Mouse (Mus musculus) limb, embryonic 14.5 days (tissue): ENCODE results near the gene Add2. TPM values are rescaled to one million over a fixed set of nuclear protein-coding genes. Genes with fewer than 3 reads are reported as not detected.

Experiments
- ATAC-seq: fragments of 200-750 bp; cut with Nextera tagmentation; 2 replicates; pipeline ENCODE4 v1.8.0; 2017; ENCODE audit warnings: low read depth, moderate number of reproducible peaks, moderate TSS enrichment; ENCODE audit not compliant: low FRiP score
- DNase-seq: peaks from one replicate; pipeline ENCODE4 v3.0.0-alpha.2; 2015; ENCODE audit warnings: low spot score
- H3K27ac ChIP-seq: fragments of 300-500 bp; sonication (generic); replicated peaks from 2 replicates; pipeline ENCODE4 v1.5.1; 2014; ENCODE audit warnings: low read depth, mild to moderate bottlenecking, low read length, moderate library complexity, mixed read lengths
- H3K27me3 ChIP-seq: fragments of 300-500 bp; sonication (generic); 2 replicates; pipeline ENCODE4 v1.6.1; 2014; ENCODE audit warnings: low read length, mixed read lengths; ENCODE audit not compliant: control insufficient read depth, insufficient read depth
- H3K36me3 ChIP-seq: fragments of 300-500 bp; sonication (generic); 2 replicates; pipeline ENCODE4 v1.6.1; 2014; ENCODE audit warnings: mild to moderate bottlenecking, low read length, moderate library complexity, mixed read lengths; ENCODE audit not compliant: control insufficient read depth, insufficient read depth
- H3K4me1 ChIP-seq: fragments of 300-500 bp; sonication (generic); 2 replicates; pipeline ENCODE4 v1.6.1; 2014; ENCODE audit warnings: antibody characterized with exemption, low read length, mixed read lengths; ENCODE audit not compliant: control insufficient read depth, insufficient read depth
- H3K4me2 ChIP-seq: fragments of 300-500 bp; sonication (generic); replicated peaks from 2 replicates; pipeline ENCODE4 v1.6.1; 2014; ENCODE audit warnings: low read depth, mild to moderate bottlenecking, low read length, moderate library complexity; ENCODE audit not compliant: severe bottlenecking
- H3K4me3 ChIP-seq: fragments of 300-500 bp; sonication (generic); replicated peaks from 2 replicates; pipeline ENCODE4 v1.5.1; 2014; ENCODE audit warnings: low read length
- H3K9ac ChIP-seq: fragments of 300-500 bp; sonication (generic); 2 replicates; pipeline ENCODE4 v1.6.1; 2014; ENCODE audit warnings: mild to moderate bottlenecking, low read depth, low read length, moderate library complexity; ENCODE audit not compliant: severe bottlenecking
- H3K9me3 ChIP-seq: fragments of 300-500 bp; sonication (generic); 2 replicates; pipeline ENCODE4 v1.6.1; 2016; ENCODE audit warnings: low read length; ENCODE audit not compliant: control insufficient read depth
- POLR2A ChIP-seq: fragments of 200-500 bp; IDR thresholded peaks from 2 replicates; pipeline ENCODE4 v1.8.0; 2012; ENCODE audit warnings: inconsistent platforms, mild to moderate bottlenecking, moderate library complexity, borderline replicate concordance; ENCODE audit not compliant: insufficient read depth, insufficient read length; ENCODE audit errors: extremely low read depth
- WGBS: fragments of 180-500 bp; shearing (Covaris S2); extraction: QIAGEN DNeasy Blood & Tissue Kit; methylation state at CpG from one replicate; pipeline ENCODE4 v1.1.7; 2014; 5-methylcytosine and 5-hydroxymethylcytosine counted together
- polyA plus RNA-seq, 2 experiments: library from polyadenylated mRNA; depleted of rRNA in 1 of 2; stranded (reverse) in 1 of 2; unstranded in 1 of 2; fragments of >200 nt; fragmentation: Nextera tagmentation in 1 of 2; extraction: Ambion mirVana in 1 of 2; gene quantifications; 2 replicates each; pipeline versions ENCODE4 v1.2.1 to v1.2.3; 2012 to 2014

The Add2 gene
- polyA plus RNA-seq, 2 experiments = 1.4 to 2.6 TPM

DNA sequence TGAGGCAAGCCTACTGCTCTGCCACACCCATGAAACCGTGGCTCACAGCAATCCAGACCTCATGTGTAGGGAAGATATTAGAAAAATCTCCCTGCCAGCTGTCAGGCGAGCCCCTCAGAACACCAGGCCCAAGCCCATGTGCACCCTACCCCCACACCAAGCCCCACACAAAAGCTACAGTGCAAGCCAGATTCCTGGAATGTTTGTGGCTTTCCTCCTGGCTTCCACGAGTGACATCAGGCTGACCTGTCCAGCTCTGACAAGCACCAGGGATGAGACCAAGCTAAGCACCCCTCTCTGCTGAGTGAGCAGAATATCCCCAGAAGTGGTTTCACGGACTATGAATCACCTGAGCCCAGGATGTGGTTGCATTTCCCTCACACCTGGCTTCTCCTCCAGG, 120.5 kb downstream of the Add2 start:
- no peaks in the 10 kb centered on the region for H3K27me3 ChIP-seq
- no peaks in the 10 kb centered on the region for H3K9me3 ChIP-seq
- H3K36me3 ChIP-seq = no peaks in the 10 kb centered on the region
- H3K4me3 ChIP-seq = no peak overlapping the region
- DNase-seq = no peak
- no peak overlapping the region for H3K27ac ChIP-seq
- no peak overlapping the region for H3K9ac ChIP-seq
- no peak for TF ChIP-seq POLR2A
- no peak for ATAC-seq
- H3K4me2 ChIP-seq = no peak overlapping the region
- no peaks in the 10 kb centered on the region for H3K4me1 ChIP-seq
- WGBS = 44% methylated on average over 4 of the region's 4 CpGs

DNA sequence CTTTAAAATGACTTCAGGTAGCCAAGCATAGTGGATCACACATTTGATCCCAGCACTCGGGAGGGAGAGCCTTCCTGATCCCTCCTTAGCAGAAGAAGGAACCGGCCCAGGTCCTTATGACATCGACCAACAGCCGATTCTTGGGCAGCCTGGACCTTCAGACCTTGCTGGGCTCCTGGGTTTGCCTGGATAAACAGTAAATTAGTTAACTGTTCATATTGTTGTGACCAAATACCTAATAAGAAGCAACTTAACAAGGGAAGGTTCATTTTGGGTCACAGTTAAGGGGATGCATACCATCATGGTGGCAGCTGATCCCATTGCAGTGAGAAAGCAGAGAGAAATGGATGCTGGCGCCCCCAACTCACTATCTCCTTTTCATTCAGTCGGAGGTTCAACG, 124.2 kb downstream of the Add2 start:
- WGBS = 94% methylated on average over 7 of the region's 7 CpGs
- TF ChIP-seq POLR2A = no peak
- Histone ChIP-seq H3K9ac (no peak overlapping the region), H3K36me3 (no peaks in the 10 kb centered on the region), H3K27me3 (no peaks in the 10 kb centered on the region), H3K4me2 (no peak overlapping the region), H3K4me3 (no peak overlapping the region), H3K27ac (no peak overlapping the region), H3K9me3 (no peaks in the 10 kb centered on the region), H3K4me1 (peaks cover 7% of the 10 kb centered on the region; the same call in 1 of the 2 replicates)
- ATAC-seq = no peak
- DNase-seq = no peak

DNA sequence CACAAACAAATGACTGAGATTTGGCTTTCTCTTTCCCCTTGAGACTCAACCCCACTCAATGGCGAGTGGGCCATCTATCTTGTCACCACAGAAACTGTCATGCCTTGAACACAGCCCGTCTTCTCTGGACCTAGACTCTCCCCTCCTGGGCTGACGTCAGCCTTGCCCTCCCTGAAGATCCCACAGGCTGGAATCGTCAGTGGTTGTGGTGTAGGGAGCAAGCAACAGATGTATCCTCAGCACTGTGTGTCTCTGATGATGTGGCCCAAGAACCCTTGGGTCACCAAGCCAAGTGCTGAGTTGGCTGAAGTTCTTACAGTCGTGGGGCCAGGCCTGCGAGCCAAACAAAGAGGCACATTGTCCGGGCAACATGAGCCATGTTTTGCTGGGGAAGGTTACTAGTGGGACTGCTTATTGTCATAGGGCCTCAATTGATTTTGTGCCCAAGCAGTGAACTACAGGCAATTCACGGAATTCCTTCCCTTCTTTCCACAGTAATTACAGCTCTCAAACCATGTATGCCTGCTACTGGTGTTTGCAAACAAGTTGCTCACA, 125.0 kb downstream of the Add2 start:
- no peaks in the 10 kb centered on the region for H3K9me3 ChIP-seq
- no peak overlapping the region for H3K4me2 ChIP-seq
- H3K4me1 ChIP-seq = peaks cover 7% of the 10 kb centered on the region; the same call in 1 of the 2 replicates
- WGBS = 76% methylated on average over 8 of the region's 8 CpGs
- peak; percentile 4 for DNase-seq
- TF ChIP-seq POLR2A = no peak
- no peaks in the 10 kb centered on the region for H3K36me3 ChIP-seq
- ATAC-seq = no peak
- H3K27me3 ChIP-seq = no peaks in the 10 kb centered on the region
- no peak overlapping the region for H3K27ac ChIP-seq
- no peak overlapping the region for H3K9ac ChIP-seq
- no peak overlapping the region for H3K4me3 ChIP-seq

DNA sequence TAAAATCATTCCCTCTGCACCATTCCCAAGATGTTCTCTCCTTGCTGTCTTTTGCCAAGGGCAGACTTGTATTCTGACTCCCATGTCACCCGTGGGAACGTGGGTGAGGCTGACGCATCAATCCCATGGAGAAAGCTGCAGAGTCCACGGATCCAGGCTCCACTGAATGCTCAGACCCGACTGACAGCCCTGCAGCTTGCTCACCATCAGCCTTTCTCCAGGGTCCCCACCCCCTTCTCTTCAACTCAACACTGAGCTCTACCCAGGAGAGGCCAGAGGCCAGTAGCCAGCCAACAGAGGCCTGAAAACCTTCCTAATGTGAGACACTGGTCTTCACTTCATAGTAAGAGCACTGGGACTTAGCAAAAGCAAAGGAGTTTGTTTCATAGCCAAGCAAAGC, 125.5 kb downstream of the Add2 start:
- no peak overlapping the region for H3K27ac ChIP-seq
- H3K9ac ChIP-seq = no peak overlapping the region
- no peaks in the 10 kb centered on the region for H3K36me3 ChIP-seq
- H3K27me3 ChIP-seq = no peaks in the 10 kb centered on the region
- H3K4me2 ChIP-seq = no peak overlapping the region
- H3K4me3 ChIP-seq = no peak overlapping the region
- no peak for ATAC-seq
- no peak for DNase-seq
- 77% methylated on average over 5 of the region's 5 CpGs for WGBS
- H3K9me3 ChIP-seq = no peaks in the 10 kb centered on the region
- peaks cover 7% of the 10 kb centered on the region; the same call in 1 of the 2 replicates for H3K4me1 ChIP-seq
- TF ChIP-seq POLR2A = no peak

DNA sequence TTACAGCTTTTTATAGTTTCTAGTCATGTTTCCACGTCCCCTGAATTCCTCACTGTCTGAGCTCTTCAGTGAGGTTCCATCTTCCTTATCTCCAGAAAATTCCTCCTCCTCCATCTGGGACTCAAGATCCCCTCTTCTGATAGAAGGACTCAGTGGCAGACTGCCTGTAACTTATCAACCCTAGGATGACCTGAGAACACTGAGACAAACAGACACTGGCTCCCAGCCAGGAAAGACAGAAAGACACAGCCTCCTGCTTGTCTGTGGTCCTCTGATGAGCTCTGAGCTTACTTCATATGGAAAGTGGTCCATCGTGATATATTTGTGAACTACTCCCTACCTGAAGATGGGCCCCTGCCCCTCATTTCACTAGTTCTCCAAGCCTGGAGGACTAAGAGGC, 126.0 kb downstream of the Add2 start:
- no peak for ATAC-seq
- DNase-seq = no peak
- Histone ChIP-seq H3K27me3 (no peaks in the 10 kb centered on the region), H3K27ac (no peak overlapping the region), H3K4me3 (no peak overlapping the region), H3K9ac (no peak overlapping the region), H3K36me3 (no peaks in the 10 kb centered on the region), H3K4me1 (peaks cover 7% of the 10 kb centered on the region; the same call in 1 of the 2 replicates), H3K9me3 (no peaks in the 10 kb centered on the region), H3K4me2 (no peak overlapping the region)
- 69% methylated on average over 2 of the region's 2 CpGs for WGBS
- no peak for TF ChIP-seq POLR2A
